Mouse (Mus musculus): ENCODE measurements around the gene Hps1. TPM values are rescaled to one million over a fixed set of nuclear protein-coding genes. Genes with fewer than 3 reads are reported as not detected.

The Hps1 gene
- 20.0 and 21.2 TPM in 2 replicates for polyA plus RNA-seq (2016; fragmentation: Nextera tagmentation; extraction: Ambion mirVana)

DNA sequence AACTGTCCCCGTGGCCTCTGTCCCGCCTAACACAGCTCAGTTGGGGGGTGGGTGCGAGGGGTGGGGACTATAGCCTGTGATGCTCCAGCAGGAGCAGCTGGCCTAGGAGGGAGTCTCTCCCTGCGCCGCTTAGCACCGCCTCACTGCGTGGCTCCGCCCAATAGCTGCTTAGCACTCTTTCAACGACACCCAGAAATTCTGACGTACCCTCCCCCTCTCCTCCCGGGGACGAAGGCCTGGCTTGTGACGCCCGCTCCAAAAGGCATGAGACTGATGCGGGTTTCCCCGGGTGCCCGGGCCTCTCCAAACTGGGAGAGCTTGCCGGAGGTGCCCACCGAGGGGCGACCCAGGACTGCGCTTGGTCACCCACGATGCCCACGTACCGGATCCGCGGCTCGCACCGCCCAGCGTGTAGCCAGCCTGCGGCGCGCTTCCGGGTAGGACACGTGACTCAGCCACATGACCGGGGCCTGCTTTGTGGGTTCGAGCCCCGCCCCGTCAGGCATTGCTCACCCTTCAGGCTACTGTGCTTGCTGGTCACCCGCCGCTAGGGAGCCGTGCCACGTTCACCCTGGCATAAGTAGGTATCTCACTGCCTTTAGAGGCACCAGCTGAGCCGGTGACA lies at the start of gene Hps1:
Gene Hps1 (minus strand): TSS at position 448 of the 625 bp plus-strand sequence.
- under 1% methylated on average over 43 of the region's 43 CpGs for whole genome bisulfite sequencing
- Histone ChIP-seq H3K9me3 (no peaks in the 10 kb centered on the region), H3K4me3 (peak within 1 kb of the TSS; percentile 66), H3K36me3 (replicated peaks) (no peaks in the 10 kb centered on the region; the same call in 1 of the 2 replicates), H3K27me3 (replicated peaks; ENCODE audit: low read depth, poor library complexity, severe bottlenecking) (0 out of 2 replicates have a peak, but pooled peaks cover 2% of the 10 kb centered on the region), H3K4me1 (peaks cover 22% of the 10 kb centered on the region), H3K27ac (replicated peaks) (peak within 1 kb of the TSS; percentile 91)
- DNase-seq (ENCODE audit: low spot score): peak; percentile 91

DNA sequence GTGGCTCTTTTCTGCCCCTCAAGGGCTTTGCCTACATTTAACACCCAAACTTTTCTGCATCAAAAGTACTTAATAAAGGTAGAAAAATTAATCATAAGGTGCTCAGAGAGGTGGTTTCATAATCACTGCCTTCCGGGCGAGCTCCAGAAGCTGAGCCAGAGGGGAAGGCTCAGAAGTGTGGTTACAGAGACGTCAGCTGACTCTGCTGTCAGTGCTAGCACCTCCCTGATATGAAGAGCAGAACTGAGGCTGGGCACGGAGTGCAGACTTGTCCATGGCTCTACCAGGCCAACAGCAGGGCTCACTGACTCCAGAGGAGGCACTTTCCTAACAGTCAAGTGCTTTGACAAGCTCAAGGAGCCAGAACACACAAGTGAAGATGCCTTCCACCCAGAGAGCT lies 49.4 kb upstream of the Hps1 start:
- 77% methylated on average over 4 of the region's 4 CpGs for WGBS
- H3K27me3 ChIP-seq (replicated peaks; ENCODE audit: low read depth, poor library complexity, severe bottlenecking): no peaks in the 10 kb centered on the region
- no peak for DNase-seq (ENCODE audit: low spot score)
- H3K4me3 ChIP-seq: no peak overlapping the region
- H3K4me1 ChIP-seq: no peaks in the 10 kb centered on the region
- H3K36me3 ChIP-seq (replicated peaks): no peaks in the 10 kb centered on the region
- no peaks in the 10 kb centered on the region for H3K9me3 ChIP-seq
- no peak overlapping the region for H3K27ac ChIP-seq (replicated peaks)

DNA sequence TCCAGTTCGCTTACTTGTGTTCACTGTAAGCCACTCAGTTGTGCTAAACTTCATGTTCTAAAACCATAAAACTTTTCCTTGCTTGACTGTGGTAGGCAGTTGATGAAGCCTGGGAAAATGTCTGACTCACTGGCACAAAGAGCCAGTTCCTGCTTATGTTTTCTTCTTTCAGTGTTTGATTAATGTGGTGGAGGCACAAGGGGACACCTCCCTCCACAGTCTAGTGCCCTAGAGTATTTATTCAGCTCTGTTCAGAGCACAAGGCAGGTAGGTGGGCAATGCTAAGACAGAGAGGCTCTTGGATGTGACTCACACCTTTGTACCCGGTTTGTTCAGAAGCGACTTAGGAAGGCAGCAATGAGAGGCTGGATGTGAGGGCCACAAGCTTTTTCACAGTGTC lies 48.1 kb upstream of the Hps1 start:
- Histone ChIP-seq H3K4me1 (no peaks in the 10 kb centered on the region), H3K4me3 (no peak overlapping the region), H3K36me3 (replicated peaks) (no peaks in the 10 kb centered on the region), H3K27me3 (replicated peaks; ENCODE audit: low read depth, poor library complexity, severe bottlenecking) (no peaks in the 10 kb centered on the region), H3K27ac (replicated peaks) (no peak overlapping the region), H3K9me3 (no peaks in the 10 kb centered on the region)
- 89% methylated on average over 3 of the region's 3 CpGs for WGBS
- no peak for DNase-seq (ENCODE audit: low spot score)

DNA sequence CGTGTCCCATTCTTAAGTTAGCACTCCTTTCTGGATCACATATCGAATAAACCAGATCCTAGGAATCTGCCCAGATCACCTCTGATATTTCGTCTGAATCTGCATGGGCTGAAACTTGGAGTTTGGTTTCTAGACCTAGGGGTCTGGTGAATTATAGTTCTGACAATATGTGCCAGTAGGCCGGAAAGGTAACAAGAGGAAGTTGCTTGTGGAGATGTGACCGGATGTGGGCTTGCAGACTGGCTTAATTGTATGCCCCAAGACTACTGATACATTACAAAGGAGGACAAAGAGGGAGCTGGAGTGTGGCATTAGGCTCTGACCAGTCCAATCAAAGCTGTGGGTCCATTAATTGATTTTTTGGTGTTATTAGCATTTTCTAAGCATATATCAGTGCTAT lies 40.3 kb upstream of the Hps1 start:
- no peak overlapping the region for H3K4me3 ChIP-seq
- H3K36me3 ChIP-seq (replicated peaks): no peaks in the 10 kb centered on the region
- no peak for DNase-seq (ENCODE audit: low spot score)
- no peaks in the 10 kb centered on the region for H3K9me3 ChIP-seq
- no peak overlapping the region for H3K27ac ChIP-seq (replicated peaks)
- H3K27me3 ChIP-seq (replicated peaks; ENCODE audit: low read depth, poor library complexity, severe bottlenecking): no peaks in the 10 kb centered on the region
- 91% methylated on average over 5 of the region's 5 CpGs for WGBS
- H3K4me1 ChIP-seq: 0 out of 2 replicates have a peak, but pooled peaks cover 3% of the 10 kb centered on the region

DNA sequence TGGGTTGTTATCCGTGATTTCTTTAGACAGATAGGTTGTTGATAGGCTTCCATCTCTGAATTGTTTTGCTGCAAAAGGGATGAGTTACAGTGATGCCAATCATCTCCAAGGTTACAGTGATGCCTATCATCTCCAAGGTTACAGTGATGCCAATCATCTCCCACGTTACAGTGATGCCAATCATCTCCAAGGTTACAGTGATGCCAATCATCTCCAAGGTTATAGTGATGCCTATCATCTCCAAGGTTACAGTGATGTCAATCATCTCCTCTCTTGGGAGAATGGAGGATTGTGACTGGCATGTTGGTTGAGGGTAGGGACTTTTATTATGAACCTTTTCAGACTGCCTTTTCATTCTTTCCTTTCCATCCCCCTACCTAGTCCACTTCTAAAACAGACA lies 38.0 kb upstream of the Hps1 start:
- Histone ChIP-seq H3K4me3 (no peak overlapping the region), H3K27me3 (replicated peaks; ENCODE audit: low read depth, poor library complexity, severe bottlenecking) (no peaks in the 10 kb centered on the region), H3K9me3 (no peaks in the 10 kb centered on the region), H3K36me3 (replicated peaks) (no peaks in the 10 kb centered on the region), H3K27ac (replicated peaks) (no peak overlapping the region), H3K4me1 (0 out of 2 replicates have a peak, but pooled peaks cover 3% of the 10 kb centered on the region)
- no peak for DNase-seq (ENCODE audit: low spot score)
- 76% methylated on average over 2 of the region's 2 CpGs for WGBS

DNA sequence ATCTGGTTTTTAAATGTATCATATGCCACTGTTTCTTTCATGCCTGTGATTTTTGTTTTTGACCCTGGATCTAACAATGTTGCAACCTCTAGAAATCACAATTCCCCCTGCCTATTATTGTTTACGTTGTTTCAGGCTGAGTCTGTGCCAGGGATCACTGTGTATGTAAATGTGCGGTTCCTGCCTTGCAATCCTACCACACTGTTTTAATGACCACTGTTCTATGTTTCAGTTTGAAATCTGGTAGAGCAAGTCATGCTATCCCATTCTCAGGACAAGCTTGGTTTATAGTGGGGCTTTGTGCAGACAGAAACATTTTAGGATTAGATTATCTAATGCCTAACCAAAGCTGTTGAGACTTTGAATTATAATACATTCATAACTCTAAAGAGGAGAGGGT lies 36.5 kb upstream of the Hps1 start:
- Histone ChIP-seq H3K9me3 (no peaks in the 10 kb centered on the region), H3K27me3 (replicated peaks; ENCODE audit: low read depth, poor library complexity, severe bottlenecking) (no peaks in the 10 kb centered on the region), H3K4me3 (no peak overlapping the region), H3K27ac (replicated peaks) (no peak overlapping the region), H3K4me1 (peaks cover 8% of the 10 kb centered on the region), H3K36me3 (replicated peaks) (no peaks in the 10 kb centered on the region)
- 92% methylated on average over 2 of the region's 2 CpGs for WGBS
- DNase-seq (ENCODE audit: low spot score): no peak

DNA sequence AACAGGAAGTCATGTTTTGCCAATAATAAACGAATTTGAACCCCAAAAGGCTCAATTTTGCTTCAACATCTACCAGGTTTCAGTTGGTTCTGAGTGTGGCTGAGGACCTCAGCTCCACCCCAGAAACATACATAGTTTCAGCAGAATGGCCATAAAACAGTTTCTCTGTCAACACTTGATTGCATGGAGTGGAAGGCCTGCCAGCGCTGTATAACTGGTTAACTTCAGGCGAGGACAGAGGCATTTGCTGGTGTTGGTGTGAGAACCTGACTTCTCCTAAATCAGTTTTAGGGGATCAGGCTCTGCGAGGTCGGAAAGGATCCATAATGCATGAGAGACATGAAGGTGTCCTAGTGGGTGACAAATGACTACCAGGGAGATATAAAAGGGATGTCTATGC lies 30.4 kb upstream of the Hps1 start:
- no peak overlapping the region for H3K27ac ChIP-seq (replicated peaks)
- no peaks in the 10 kb centered on the region for H3K27me3 ChIP-seq (replicated peaks; ENCODE audit: low read depth, poor library complexity, severe bottlenecking)
- WGBS: 86% methylated on average over 5 of the region's 5 CpGs
- no peak for DNase-seq (ENCODE audit: low spot score)
- H3K4me1 ChIP-seq: peaks cover 7% of the 10 kb centered on the region
- no peaks in the 10 kb centered on the region for H3K36me3 ChIP-seq (replicated peaks)
- no peaks in the 10 kb centered on the region for H3K9me3 ChIP-seq
- H3K4me3 ChIP-seq: no peak overlapping the region

DNA sequence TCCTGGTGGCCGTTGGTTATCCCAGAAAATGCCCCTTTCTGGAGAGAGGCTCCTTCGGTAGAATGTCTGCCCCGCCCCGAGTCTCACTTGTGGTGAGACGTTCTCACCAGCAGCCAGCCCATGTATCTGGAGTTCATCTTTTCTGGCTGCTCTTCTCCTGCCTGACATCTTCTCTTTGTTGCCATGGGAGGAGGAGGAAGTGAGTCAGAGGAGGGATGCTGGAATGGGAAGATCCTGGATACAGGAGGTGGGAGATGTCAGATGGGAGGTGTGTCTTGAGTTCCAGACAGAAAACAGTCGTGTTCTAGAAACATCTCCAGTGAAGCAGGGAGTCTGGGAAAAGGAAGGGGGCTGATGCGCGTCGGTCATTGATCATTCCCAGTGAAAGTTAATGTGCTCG lies 29.7 kb upstream of the Hps1 start:
- Histone ChIP-seq H3K9me3 (no peaks in the 10 kb centered on the region), H3K27ac (replicated peaks) (no peak overlapping the region), H3K4me1 (peaks cover 7% of the 10 kb centered on the region), H3K36me3 (replicated peaks) (no peaks in the 10 kb centered on the region), H3K4me3 (no peak overlapping the region), H3K27me3 (replicated peaks; ENCODE audit: low read depth, poor library complexity, severe bottlenecking) (no peaks in the 10 kb centered on the region)
- DNase-seq (ENCODE audit: low spot score): no peak
- WGBS: 91% methylated on average over 10 of the region's 10 CpGs

DNA sequence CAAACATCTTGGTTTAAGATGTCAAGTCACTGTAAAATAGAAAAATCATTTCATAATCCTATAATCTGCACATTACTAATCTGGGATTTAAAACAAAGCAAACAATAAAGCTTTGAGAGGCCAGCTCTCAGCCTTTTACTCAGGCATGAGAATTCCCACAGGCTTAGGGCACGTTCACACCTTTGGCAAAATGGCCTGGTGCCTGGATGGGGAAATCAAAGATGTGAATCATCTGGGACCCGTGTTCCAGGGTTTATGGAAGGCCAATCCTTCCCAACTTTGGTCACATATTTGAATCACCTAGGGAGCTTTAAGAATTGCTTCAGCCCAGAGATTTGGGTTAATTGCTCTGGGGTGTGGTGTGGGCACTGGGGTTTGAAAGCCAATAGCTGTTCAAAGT lies 18.1 kb upstream of the Hps1 start:
- Histone ChIP-seq H3K4me1 (peaks cover 32% of the 10 kb centered on the region), H3K4me3 (no peak overlapping the region), H3K9me3 (no peaks in the 10 kb centered on the region), H3K27ac (replicated peaks) (no peak overlapping the region), H3K27me3 (replicated peaks; ENCODE audit: low read depth, poor library complexity, severe bottlenecking) (peaks cover 42% of the 10 kb centered on the region), H3K36me3 (replicated peaks) (no peaks in the 10 kb centered on the region)
- DNase-seq (ENCODE audit: low spot score): no peak
- 66% methylated on average over 2 of the region's 2 CpGs for WGBS

DNA sequence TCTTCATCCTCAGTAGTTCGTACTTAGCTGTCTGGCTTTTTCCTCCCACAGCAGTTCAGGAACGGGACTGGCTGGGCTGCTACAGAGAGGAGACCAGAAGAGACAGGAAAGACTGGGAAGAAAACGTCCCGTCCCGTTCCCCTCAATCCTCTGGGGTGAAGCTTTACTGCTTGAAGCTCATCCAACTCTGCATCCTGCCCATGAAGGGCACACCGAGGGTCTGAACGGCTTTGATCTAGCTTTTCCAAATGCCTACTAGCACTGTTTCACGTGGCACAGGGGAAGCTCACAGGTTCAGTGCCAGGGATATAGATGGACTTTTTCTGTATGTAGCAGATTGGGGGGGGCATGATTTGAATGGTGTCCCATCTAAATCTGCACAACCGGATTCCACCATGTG lies 16.0 kb upstream of the Hps1 start:
- 30% methylated on average over 9 of the region's 9 CpGs for WGBS
- DNase-seq (ENCODE audit: low spot score): no peak
- no peaks in the 10 kb centered on the region for H3K9me3 ChIP-seq
- no peaks in the 10 kb centered on the region for H3K36me3 ChIP-seq (replicated peaks)
- peak overlapping the region; percentile 78 for H3K27ac ChIP-seq (replicated peaks)
- peaks cover 33% of the 10 kb centered on the region for H3K4me1 ChIP-seq
- peak overlapping the region; percentile 57 for H3K4me3 ChIP-seq
- peaks cover 42% of the 10 kb centered on the region for H3K27me3 ChIP-seq (replicated peaks; ENCODE audit: low read depth, poor library complexity, severe bottlenecking)

DNA sequence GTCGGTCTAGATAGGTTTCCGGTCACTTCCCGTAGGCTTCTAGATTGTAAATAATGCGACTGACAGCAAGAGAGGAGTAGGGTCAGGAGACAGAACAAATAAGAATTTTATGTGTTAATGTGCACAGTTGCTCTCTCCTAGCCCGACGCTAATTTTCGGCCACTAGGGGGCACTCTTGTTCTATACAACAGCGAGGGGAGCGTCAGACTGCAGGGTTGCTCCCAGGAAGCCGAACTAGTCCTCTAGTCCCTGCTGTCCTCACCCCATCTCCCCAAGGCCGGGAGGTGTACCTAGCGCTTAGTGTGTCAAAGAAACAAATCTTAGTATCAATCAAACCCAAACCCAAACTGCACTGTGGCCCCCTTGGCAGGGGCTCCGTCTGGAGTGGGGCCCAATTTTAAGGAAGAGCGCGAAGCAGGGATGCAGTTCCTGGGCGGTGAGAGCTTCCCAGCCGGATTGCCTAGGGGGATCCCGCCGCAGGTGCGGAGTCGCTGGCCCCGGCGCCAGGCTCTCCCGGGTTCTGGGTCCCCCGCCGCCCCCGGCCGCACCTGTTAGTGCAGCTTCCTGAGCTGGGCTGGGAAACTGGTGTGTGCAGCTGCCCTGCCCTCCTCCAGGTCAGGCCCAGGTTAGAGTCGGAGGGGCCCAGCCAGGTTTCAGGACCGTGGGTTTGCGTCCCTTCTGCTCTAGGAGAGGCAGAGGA lies 15.3 kb upstream of the Hps1 start:
- H3K4me3 ChIP-seq: peak overlapping the region; percentile 57
- no peaks in the 10 kb centered on the region for H3K9me3 ChIP-seq
- H3K4me1 ChIP-seq: peaks cover 33% of the 10 kb centered on the region
- H3K36me3 ChIP-seq (replicated peaks): no peaks in the 10 kb centered on the region
- H3K27ac ChIP-seq (replicated peaks): peak overlapping the region; percentile 78
- 2% methylated on average over 31 of the region's 31 CpGs for WGBS
- DNase-seq (ENCODE audit: low spot score): peak; percentile 90
- H3K27me3 ChIP-seq (replicated peaks; ENCODE audit: low read depth, poor library complexity, severe bottlenecking): peaks cover 42% of the 10 kb centered on the region

DNA sequence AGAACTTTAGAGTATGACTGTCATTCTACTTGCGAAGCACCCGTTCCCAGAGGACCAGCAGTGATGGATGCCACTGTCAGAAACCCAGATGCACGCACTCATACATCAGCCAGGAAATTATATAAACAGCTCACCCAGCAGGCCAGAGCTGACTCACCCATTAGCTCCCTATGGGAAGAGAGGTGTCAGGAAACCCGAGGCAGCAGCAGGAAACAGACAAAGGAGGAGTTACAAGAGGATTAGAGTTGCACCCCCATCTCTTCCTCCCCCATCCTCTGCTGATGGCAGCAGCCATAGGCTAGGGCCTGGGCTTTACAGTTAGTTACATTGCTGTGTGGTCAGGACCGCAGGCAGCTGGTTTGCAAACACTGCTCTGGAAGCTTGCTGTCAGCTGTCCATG lies 8.5 kb upstream of the Hps1 start:
- DNase-seq (ENCODE audit: low spot score): no peak
- Histone ChIP-seq H3K27me3 (replicated peaks; ENCODE audit: low read depth, poor library complexity, severe bottlenecking) (peaks cover 27% of the 10 kb centered on the region), H3K4me3 (no peak overlapping the region), H3K9me3 (no peaks in the 10 kb centered on the region), H3K36me3 (replicated peaks) (no peaks in the 10 kb centered on the region), H3K4me1 (peaks cover 33% of the 10 kb centered on the region), H3K27ac (replicated peaks) (no peak overlapping the region)
- WGBS: 63% methylated on average over 5 of the region's 5 CpGs

DNA sequence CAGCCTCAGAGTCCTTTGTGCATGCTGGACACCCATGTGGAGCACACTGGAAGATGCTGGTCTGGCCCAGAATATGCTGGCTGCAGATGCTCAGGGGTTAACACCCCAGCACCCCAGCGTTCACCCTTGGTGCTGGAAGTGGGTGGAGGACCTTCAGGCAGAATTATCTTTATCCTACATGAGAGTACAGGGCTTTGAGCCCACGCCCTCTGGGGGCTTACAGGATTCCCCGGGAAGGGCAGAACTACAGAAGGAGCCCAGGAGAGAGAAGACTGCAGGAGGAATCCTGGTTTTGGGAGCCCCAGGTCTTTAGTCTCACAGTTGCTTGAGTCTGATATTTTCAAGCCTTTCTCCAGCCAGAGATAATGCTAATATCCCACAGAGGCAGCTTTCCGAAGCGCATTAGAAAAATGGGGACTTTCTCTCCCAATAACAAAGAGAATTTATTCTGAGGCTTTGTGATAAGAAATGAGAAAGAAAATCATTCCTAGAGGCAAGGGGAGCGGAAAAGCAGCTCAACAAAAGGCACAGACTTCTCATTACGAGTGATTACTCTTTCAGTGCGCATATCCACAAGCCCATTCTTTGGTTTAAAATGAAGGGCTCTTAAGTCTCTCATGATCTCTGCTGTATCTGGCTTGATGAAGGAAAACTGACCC lies 5.9 kb upstream of the Hps1 start:
- Histone ChIP-seq H3K4me1 (peaks cover 21% of the 10 kb centered on the region; the same call in 1 of the 2 replicates), H3K27ac (replicated peaks) (no peak overlapping the region), H3K36me3 (replicated peaks) (no peaks in the 10 kb centered on the region), H3K9me3 (no peaks in the 10 kb centered on the region), H3K4me3 (no peak overlapping the region), H3K27me3 (replicated peaks; ENCODE audit: low read depth, poor library complexity, severe bottlenecking) (peaks cover 27% of the 10 kb centered on the region)
- 48% methylated on average over 8 of the region's 8 CpGs for WGBS
- DNase-seq (ENCODE audit: low spot score): no peak

Data from embryonic facial prominence, embryonic 10.5 days (tissue).